Mouse (Mus musculus): ENCODE data around the gene Zbtb45. TPM values are rescaled to one million over a fixed set of nuclear protein-coding genes. Genes with fewer than 3 reads are reported as not detected.

Gene Zbtb45
- polyA plus RNA-seq, 1 experiment from 2014 or later, result 43.0 TPM

GRCm38 (mm10) chr7:13006011-13006410 lies 3.8 kb downstream of the Zbtb45 start:
- Histone ChIP-seq H3K27ac (ENCODE audit: low read length) (no peak overlapping the region), H3K4me3 (replicated peaks; ENCODE audit: low read length) (no peak overlapping the region), H3K9me3 (ENCODE audit: control insufficient read depth, low read length) (no peaks in the 10 kb centered on the region), H3K27me3 (replicated peaks; ENCODE audit: control insufficient read depth, insufficient read depth, low read length) (no peaks in the 10 kb centered on the region), H3K4me1 (replicated peaks; ENCODE audit: control insufficient read depth, insufficient read depth, low read length) (peaks cover 21% of the 10 kb centered on the region), H3K36me3 (ENCODE audit: control insufficient read depth, insufficient read depth) (peaks cover 4% of the 10 kb centered on the region; the same call in 1 of the 2 replicates), H3K9ac (replicated peaks; ENCODE audit: low read depth, low read length) (no peak overlapping the region), H3K4me2 (ENCODE audit: low read length) (no peak overlapping the region)
- ATAC-seq, result no peak
- WGBS, result 77% methylated on average over 17 of the region's 17 CpGs

GRCm38 (mm10) chr7:13003380-13003779 lies 6.5 kb downstream of the Zbtb45 start:
- ATAC-seq, result no peak
- H3K4me2 ChIP-seq (ENCODE audit: low read length), result no peak overlapping the region
- H3K9ac ChIP-seq (replicated peaks; ENCODE audit: low read depth, low read length), result no peak overlapping the region
- no peaks in the 10 kb centered on the region for H3K9me3 ChIP-seq (ENCODE audit: control insufficient read depth, low read length)
- WGBS, result 72% methylated on average over 5 of the region's 5 CpGs
- no peaks in the 10 kb centered on the region for H3K27me3 ChIP-seq (replicated peaks; ENCODE audit: control insufficient read depth, insufficient read depth, low read length)
- no peak overlapping the region for H3K4me3 ChIP-seq (replicated peaks; ENCODE audit: low read length)
- H3K27ac ChIP-seq (ENCODE audit: low read length), result no peak overlapping the region
- H3K36me3 ChIP-seq (ENCODE audit: control insufficient read depth, insufficient read depth), result peaks cover 4% of the 10 kb centered on the region; the same call in 1 of the 2 replicates
- H3K4me1 ChIP-seq (replicated peaks; ENCODE audit: control insufficient read depth, insufficient read depth, low read length), result peaks cover 8% of the 10 kb centered on the region

GRCm38 (mm10) chr7:13001584-13001983 lies 8.2 kb downstream of the Zbtb45 start:
- Histone ChIP-seq H3K27me3 (replicated peaks; ENCODE audit: control insufficient read depth, insufficient read depth, low read length) (no peaks in the 10 kb centered on the region), H3K9me3 (ENCODE audit: control insufficient read depth, low read length) (no peaks in the 10 kb centered on the region), H3K4me3 (replicated peaks; ENCODE audit: low read length) (no peak overlapping the region), H3K9ac (replicated peaks; ENCODE audit: low read depth, low read length) (no peak overlapping the region), H3K4me1 (replicated peaks; ENCODE audit: control insufficient read depth, insufficient read depth, low read length) (no peaks in the 10 kb centered on the region; the same call in 1 of the 2 replicates), H3K36me3 (ENCODE audit: control insufficient read depth, insufficient read depth) (peaks cover 4% of the 10 kb centered on the region; the same call in 1 of the 2 replicates), H3K27ac (ENCODE audit: low read length) (no peak overlapping the region), H3K4me2 (ENCODE audit: low read length) (no peak overlapping the region)
- 72% methylated on average over 1 of the region's 1 CpGs for WGBS
- no peak for ATAC-seq

GRCm38 (mm10) chr7:12998851-12999250 lies 11.0 kb downstream of the Zbtb45 start, which contains the start of gene Trim28:
Trim28 (plus strand) TSS chr7:12999114.
- ATAC-seq, result no peak
- 82% methylated on average over 3 of the region's 3 CpGs for WGBS

GRCm38 (mm10) chr7:12998053-12998452 lies 11.8 kb downstream of the Zbtb45 start, which contains the start of gene Slc27a5:
Slc27a5 (minus strand) TSS chr7:12998192.
- WGBS, result 85% methylated on average over 5 of the region's 5 CpGs
- H3K9me3 ChIP-seq (ENCODE audit: control insufficient read depth, low read length), result no peaks in the 10 kb centered on the region
- no peak within 1 kb of the TSS for H3K9ac ChIP-seq (replicated peaks; ENCODE audit: low read depth, low read length)
- no peak within 1 kb of the TSS for H3K4me3 ChIP-seq (replicated peaks; ENCODE audit: low read length)
- H3K27me3 ChIP-seq (replicated peaks; ENCODE audit: control insufficient read depth, insufficient read depth, low read length), result no peaks in the 10 kb centered on the region
- no peak within 1 kb of the TSS for H3K4me2 ChIP-seq (ENCODE audit: low read length)
- no peak within 1 kb of the TSS for H3K27ac ChIP-seq (ENCODE audit: low read length)
- H3K4me1 ChIP-seq (replicated peaks; ENCODE audit: control insufficient read depth, insufficient read depth, low read length), result no peaks in the 10 kb centered on the region
- no peak for ATAC-seq
- no peaks in the 10 kb centered on the region for H3K36me3 ChIP-seq (ENCODE audit: control insufficient read depth, insufficient read depth)

More at GRCm38 (mm10) chr7:12998851-12999250, 11.0 kb downstream of the Zbtb45 start, which contains the start of gene Trim28:
- Histone ChIP-seq H3K27me3 (replicated peaks; ENCODE audit: control insufficient read depth, insufficient read depth, low read length) (no peaks in the 10 kb centered on the region), H3K4me1 (replicated peaks; ENCODE audit: control insufficient read depth, insufficient read depth, low read length) (no peaks in the 10 kb centered on the region), H3K36me3 (ENCODE audit: control insufficient read depth, insufficient read depth) (no peaks in the 10 kb centered on the region), H3K27ac (ENCODE audit: low read length) (no peak within 1 kb of the TSS), H3K4me2 (ENCODE audit: low read length) (no peak within 1 kb of the TSS), H3K9me3 (ENCODE audit: control insufficient read depth, low read length) (no peaks in the 10 kb centered on the region), H3K4me3 (replicated peaks; ENCODE audit: low read length) (no peak within 1 kb of the TSS), H3K9ac (replicated peaks; ENCODE audit: low read depth, low read length) (no peak within 1 kb of the TSS)

- WGBS, result 70% methylated on average over 5 of the region's 5 CpGs
- H3K4me1 ChIP-seq (replicated peaks; ENCODE audit: control insufficient read depth, insufficient read depth, low read length), result no peaks in the 10 kb centered on the region
- no peaks in the 10 kb centered on the region for H3K27me3 ChIP-seq (replicated peaks; ENCODE audit: control insufficient read depth, insufficient read depth, low read length)
- no peak overlapping the region for H3K9ac ChIP-seq (replicated peaks; ENCODE audit: low read depth, low read length)
- no peak overlapping the region for H3K4me2 ChIP-seq (ENCODE audit: low read length)
- no peaks in the 10 kb centered on the region for H3K9me3 ChIP-seq (ENCODE audit: control insufficient read depth, low read length)
- H3K4me3 ChIP-seq (replicated peaks; ENCODE audit: low read length), result no peak overlapping the region
- no peak for ATAC-seq
- no peak overlapping the region for H3K27ac ChIP-seq (ENCODE audit: low read length)
- H3K36me3 ChIP-seq (ENCODE audit: control insufficient read depth, insufficient read depth), result no peaks in the 10 kb centered on the region
Observed at GRCm38 (mm10) chr7:12997230-12997629, 12.6 kb downstream of the Zbtb45 start.

- no peak overlapping the region for H3K4me3 ChIP-seq (replicated peaks; ENCODE audit: low read length)
- H3K27me3 ChIP-seq (replicated peaks; ENCODE audit: control insufficient read depth, insufficient read depth, low read length), result 0 out of 2 replicates have a peak, but pooled peaks cover 2% of the 10 kb centered on the region
- H3K4me1 ChIP-seq (replicated peaks; ENCODE audit: control insufficient read depth, insufficient read depth, low read length), result no peaks in the 10 kb centered on the region
- no peak overlapping the region for H3K9ac ChIP-seq (replicated peaks; ENCODE audit: low read depth, low read length)
- no peak overlapping the region for H3K27ac ChIP-seq (ENCODE audit: low read length)
- H3K36me3 ChIP-seq (ENCODE audit: control insufficient read depth, insufficient read depth), result no peaks in the 10 kb centered on the region
- no peak for ATAC-seq
- no peaks in the 10 kb centered on the region for H3K9me3 ChIP-seq (ENCODE audit: control insufficient read depth, low read length)
- no peak overlapping the region for H3K4me2 ChIP-seq (ENCODE audit: low read length)
Observed at GRCm38 (mm10) chr7:12995862-12996261, 14.0 kb downstream of the Zbtb45 start.

- Histone ChIP-seq H3K36me3 (ENCODE audit: control insufficient read depth, insufficient read depth) (no peaks in the 10 kb centered on the region), H3K9me3 (ENCODE audit: control insufficient read depth, low read length) (no peaks in the 10 kb centered on the region), H3K9ac (replicated peaks; ENCODE audit: low read depth, low read length) (no peak overlapping the region), H3K4me2 (ENCODE audit: low read length) (no peak overlapping the region), H3K4me1 (replicated peaks; ENCODE audit: control insufficient read depth, insufficient read depth, low read length) (no peaks in the 10 kb centered on the region), H3K4me3 (replicated peaks; ENCODE audit: low read length) (no peak overlapping the region), H3K27ac (ENCODE audit: low read length) (no peak overlapping the region), H3K27me3 (replicated peaks; ENCODE audit: control insufficient read depth, insufficient read depth, low read length) (0 out of 2 replicates have a peak, but pooled peaks cover 2% of the 10 kb centered on the region)
- 88% methylated on average over 10 of the region's 10 CpGs for WGBS
- no peak for ATAC-seq
Observed at GRCm38 (mm10) chr7:12993148-12993547, 16.7 kb downstream of the Zbtb45 start.

- 5% methylated on average over 3 of the region's 3 CpGs for WGBS
- Histone ChIP-seq H3K27ac (ENCODE audit: low read length) (no peak overlapping the region), H3K4me3 (replicated peaks; ENCODE audit: low read length) (no peak overlapping the region), H3K4me2 (ENCODE audit: low read length) (no peak overlapping the region), H3K9ac (replicated peaks; ENCODE audit: low read depth, low read length) (no peak overlapping the region), H3K4me1 (replicated peaks; ENCODE audit: control insufficient read depth, insufficient read depth, low read length) (no peaks in the 10 kb centered on the region), H3K27me3 (replicated peaks; ENCODE audit: control insufficient read depth, insufficient read depth, low read length) (0 out of 2 replicates have a peak, but pooled peaks cover 2% of the 10 kb centered on the region), H3K9me3 (ENCODE audit: control insufficient read depth, low read length) (no peaks in the 10 kb centered on the region), H3K36me3 (ENCODE audit: control insufficient read depth, insufficient read depth) (no peaks in the 10 kb centered on the region)
- ATAC-seq, result no peak
Observed at GRCm38 (mm10) chr7:12992222-12992621, 17.6 kb downstream of the Zbtb45 start.
